Mouse (Mus musculus) stomach, embryonic 16.5 days (tissue): Measurements from ENCODE around the gene Grm8. TPM values are rescaled to one million over a fixed set of nuclear protein-coding genes. Genes with fewer than 3 reads are reported as not detected.
"Not testable (repeated sequence)": the region's sequence is repeated elsewhere in the genome, so short reads cannot be mapped to it uniquely, and the experiment has no call there.

Experiments
- ATAC-seq: fragments of 200-750 bp; cut with Nextera tagmentation; 2 replicates; pipeline ENCODE4 v1.8.0; 2017; ENCODE audit warnings: moderate number of reproducible peaks, moderate TSS enrichment; ENCODE audit not compliant: insufficient read depth, low FRiP score
- H3K27ac ChIP-seq: fragments of 300-500 bp; sonication (generic); 2 replicates; pipeline ENCODE4 v1.5.1; 2014; ENCODE audit warnings: low read length
- H3K27me3 ChIP-seq: fragments of 300-500 bp; sonication (generic); 2 replicates; pipeline ENCODE4 v1.6.1; 2014; ENCODE audit warnings: low read length, control low read depth, mixed read lengths; ENCODE audit not compliant: control insufficient read depth, insufficient read depth
- H3K36me3 ChIP-seq: fragments of 300-500 bp; sonication (generic); 2 replicates; pipeline ENCODE4 v1.6.1; 2014; ENCODE audit warnings: low read length; ENCODE audit not compliant: control insufficient read depth, insufficient read depth
- H3K4me1 ChIP-seq: fragments of 300-500 bp; sonication (generic); 2 replicates; pipeline ENCODE4 v1.6.1; 2014; ENCODE audit warnings: low read length, control low read depth, mixed read lengths; ENCODE audit not compliant: control insufficient read depth, insufficient read depth
- H3K4me2 ChIP-seq: fragments of 300-500 bp; sonication (generic); 2 replicates; pipeline ENCODE4 v1.6.1; 2014; ENCODE audit warnings: low read depth, low read length, mixed read lengths
- H3K4me3 ChIP-seq: fragments of 300-500 bp; sonication (generic); replicated peaks from 2 replicates; pipeline ENCODE4 v1.5.1; 2014; ENCODE audit warnings: mild to moderate bottlenecking, low read length
- H3K9ac ChIP-seq: fragments of 300-500 bp; sonication (generic); 2 replicates; pipeline ENCODE4 v1.6.1; 2014; ENCODE audit warnings: low read length
- H3K9me3 ChIP-seq: fragments of 300-500 bp; sonication (generic); replicated peaks from 2 replicates; pipeline ENCODE4 v1.6.1; 2016; ENCODE audit warnings: low read length, control low read depth; ENCODE audit not compliant: control insufficient read depth
- WGBS: fragments of 180-500 bp; shearing (Covaris S2); extraction: QIAGEN DNeasy Blood & Tissue Kit; methylation state at CpG from one replicate; pipeline ENCODE4 v1.1.7; 2014; 5-methylcytosine and 5-hydroxymethylcytosine counted together
- polyA plus RNA-seq: library from polyadenylated mRNA; unstranded; fragments of >200 nt; fragmentation: Nextera tagmentation; extraction: Ambion mirVana; gene quantifications from 2 replicates; pipeline ENCODE4 v1.2.1, GENCODE M21; 2015

The Grm8 gene
- polyA plus RNA-seq, 1 experiment from 2014 or later: 1.6 TPM

- Histone ChIP-seq H3K4me2 (no peak overlapping the region), H3K27me3 (no peaks in the 10 kb centered on the region), H3K27ac (no peak overlapping the region), H3K9me3 (no peaks in the 10 kb centered on the region), H3K9ac (no peak overlapping the region), H3K36me3 (no peaks in the 10 kb centered on the region), H3K4me1 (no peaks in the 10 kb centered on the region), H3K4me3 (no peak overlapping the region)
- no peak for ATAC-seq
- 58% methylated on average over 1 of the region's 1 CpGs for WGBS
Measured at GRCm38 (mm10) chr6:27849644-27850043, 285.3 kb downstream of the Grm8 start.

- Histone ChIP-seq H3K4me2 (no peak overlapping the region), H3K36me3 (no peaks in the 10 kb centered on the region), H3K4me1 (no peaks in the 10 kb centered on the region), H3K4me3 (no peak overlapping the region), H3K27ac (no peak overlapping the region), H3K9me3 (no peaks in the 10 kb centered on the region), H3K27me3 (no peaks in the 10 kb centered on the region), H3K9ac (no peak overlapping the region)
- WGBS: 90% methylated on average over 1 of the region's 1 CpGs
- ATAC-seq: no peak
Measured at GRCm38 (mm10) chr6:27836159-27836558, 298.8 kb downstream of the Grm8 start.

GRCm38 (mm10) chr6:27819735-27820134, 315.2 kb downstream of the Grm8 start:
- not testable (repeated sequence) for H3K9me3 ChIP-seq, H3K4me1 ChIP-seq, ATAC-seq, H3K4me2 ChIP-seq, H3K4me3 ChIP-seq, H3K36me3 ChIP-seq, H3K27ac ChIP-seq, H3K27me3 ChIP-seq, H3K9ac ChIP-seq
- WGBS: 96% methylated on average over 2 of the region's 2 CpGs

GRCm38 (mm10) chr6:27812789-27813188, 322.2 kb downstream of the Grm8 start:
- Histone ChIP-seq H3K27me3 (no peaks in the 10 kb centered on the region), H3K4me2 (no peak overlapping the region), H3K9ac (no peak overlapping the region), H3K4me3 (no peak overlapping the region), H3K36me3 (no peaks in the 10 kb centered on the region), H3K9me3 (no peaks in the 10 kb centered on the region), H3K27ac (no peak overlapping the region), H3K4me1 (no peaks in the 10 kb centered on the region)
- 77% methylated on average over 5 of the region's 5 CpGs for WGBS
- ATAC-seq: no peak

GRCm38 (mm10) chr6:27809996-27810395, 325.0 kb downstream of the Grm8 start:
- Histone ChIP-seq H3K4me3 (no peak overlapping the region), H3K27me3 (no peaks in the 10 kb centered on the region), H3K36me3 (no peaks in the 10 kb centered on the region), H3K9ac (no peak overlapping the region), H3K27ac (no peak overlapping the region), H3K9me3 (no peaks in the 10 kb centered on the region), H3K4me1 (no peaks in the 10 kb centered on the region), H3K4me2 (no peak overlapping the region)
- 83% methylated on average over 6 of the region's 6 CpGs for WGBS
- ATAC-seq: no peak

GRCm38 (mm10) chr6:27806741-27807140, 328.2 kb downstream of the Grm8 start:
- Histone ChIP-seq H3K4me2 (no peak overlapping the region), H3K4me3 (no peak overlapping the region), H3K27ac (no peak overlapping the region), H3K36me3 (no peaks in the 10 kb centered on the region), H3K27me3 (no peaks in the 10 kb centered on the region), H3K9ac (no peak overlapping the region), H3K9me3 (no peaks in the 10 kb centered on the region), H3K4me1 (no peaks in the 10 kb centered on the region)
- ATAC-seq: no peak

- Histone ChIP-seq H3K27me3 (no peaks in the 10 kb centered on the region), H3K4me2 (no peak overlapping the region), H3K4me1 (no peaks in the 10 kb centered on the region), H3K36me3 (no peaks in the 10 kb centered on the region), H3K9me3 (no peaks in the 10 kb centered on the region), H3K9ac (no peak overlapping the region), H3K4me3 (no peak overlapping the region), H3K27ac (no peak overlapping the region)
- WGBS: 54% methylated on average over 6 of the region's 6 CpGs
- no peak for ATAC-seq
Measured at GRCm38 (mm10) chr6:27800881-27801572, 334.0 kb downstream of the Grm8 start.

- H3K27me3 ChIP-seq: no peaks in the 10 kb centered on the region
- no peaks in the 10 kb centered on the region for H3K36me3 ChIP-seq
- H3K27ac ChIP-seq: no peak overlapping the region
- H3K9ac ChIP-seq: no peak overlapping the region
- H3K4me2 ChIP-seq: no peak overlapping the region
- no peak overlapping the region for H3K4me3 ChIP-seq
- H3K9me3 ChIP-seq: no peaks in the 10 kb centered on the region
- no peaks in the 10 kb centered on the region for H3K4me1 ChIP-seq
- no peak for ATAC-seq
- 96% methylated on average over 3 of the region's 3 CpGs for WGBS
Measured at GRCm38 (mm10) chr6:27798735-27799134, 336.2 kb downstream of the Grm8 start.

GRCm38 (mm10) chr6:27789566-27789965, 345.4 kb downstream of the Grm8 start:
- 91% methylated on average over 3 of the region's 3 CpGs for WGBS
- Histone ChIP-seq H3K4me2 (no peak overlapping the region), H3K9me3 (no peaks in the 10 kb centered on the region), H3K9ac (no peak overlapping the region), H3K27me3 (no peaks in the 10 kb centered on the region), H3K4me1 (no peaks in the 10 kb centered on the region), H3K36me3 (no peaks in the 10 kb centered on the region), H3K27ac (no peak overlapping the region), H3K4me3 (no peak overlapping the region)
- ATAC-seq: no peak
